ENCODE assay signal across 9 mouse cellular contexts in the genomic region with DNA sequence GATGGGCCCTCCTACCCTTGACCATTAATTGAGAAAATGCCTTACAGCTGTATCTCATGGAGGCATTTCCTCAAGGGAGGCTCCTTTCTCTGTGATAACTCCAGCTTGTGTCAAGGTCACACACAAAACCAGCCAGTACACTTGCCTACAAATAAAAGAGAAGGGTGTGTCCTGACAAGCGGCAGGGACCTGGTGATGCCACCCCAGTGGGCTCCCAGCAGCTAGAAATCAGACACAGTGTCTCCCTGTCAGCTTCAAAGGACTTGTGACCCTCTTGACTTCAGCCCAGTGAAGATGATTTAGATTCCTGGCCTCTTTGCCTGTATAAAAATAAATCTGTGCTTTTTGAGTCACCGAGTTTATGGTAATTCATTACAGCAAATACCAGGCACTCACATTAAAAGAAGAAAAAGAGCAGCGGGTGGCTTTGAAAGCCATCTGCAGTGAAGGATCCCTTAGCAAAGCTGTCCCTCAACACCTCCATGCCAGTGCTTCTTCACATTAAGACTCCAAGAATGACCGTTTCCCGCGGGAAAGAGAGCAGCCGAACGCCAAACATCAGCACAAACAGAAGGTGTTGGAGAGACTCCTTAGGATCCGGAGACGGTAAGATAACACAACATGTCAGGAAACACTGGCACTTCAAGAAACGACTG.
DNase-seq lines count a peak whose midpoint lies in the region; ATAC-seq and TF ChIP-seq lines count a peak whose summit lies in the region.
"Had no signal": no experiment of that assay in that cellular context is flagged by ENCODE, and none has a peak within 500 bp of the region (broad histone marks: within the 10 kb centered on the region; RNA-seq: fewer than 3 reads in every experiment).

No protein-coding gene starts in this region.

- no peak for TF ChIP-seq CTCF in forebrain, postnatal 0 days (IDR thresholded peaks at IDR 0.05; ENCODE audit: low read depth)

- no peaks in the 10 kb centered on the region for H3K9me3 ChIP-seq in forebrain, postnatal 0 days (ENCODE audit: low read length)
- H3K9me3 ChIP-seq in intestine, embryonic 16.5 days (ENCODE audit: control insufficient read depth, low read length): no peaks in the 10 kb centered on the region
- no peaks in the 10 kb centered on the region for H3K9me3 ChIP-seq in midbrain, embryonic 12.5 days

- ATAC-seq in forebrain, postnatal 0 days: peak; percentile 40
- ATAC-seq in intestine, embryonic 16.5 days: 0 out of 2 replicates have a peak, but pooled peaks have one; percentile 4
- no peak for ATAC-seq in midbrain, embryonic 12.5 days (ENCODE audit: low FRiP score, low read depth)

- H3K27ac ChIP-seq in forebrain, postnatal 0 days (ENCODE audit: low read depth, low read length): peak overlapping the region; percentile 48
- H3K27ac ChIP-seq in intestine, embryonic 16.5 days (ENCODE audit: low read length): no peak overlapping the region
- 0 out of 2 replicates have a peak overlapping the region, but pooled peaks have one; percentile 35 for H3K27ac ChIP-seq in midbrain, embryonic 12.5 days (replicated peaks)
- H3K27ac ChIP-seq: macrophage had no signal

- peak overlapping the region; percentile 47 for H3K9ac ChIP-seq in forebrain, postnatal 0 days
- 0 out of 2 replicates have a peak overlapping the region, but pooled peaks have one; percentile 50 for H3K9ac ChIP-seq in intestine, embryonic 16.5 days (ENCODE audit: low read depth, low read length)
- H3K9ac ChIP-seq in midbrain, embryonic 12.5 days (replicated peaks): 0 out of 2 replicates have a peak overlapping the region, but pooled peaks have one; percentile 43

- H3K27me3 ChIP-seq in forebrain, postnatal 0 days (ENCODE audit: insufficient read depth, low read length): no peaks in the 10 kb centered on the region
- no peaks in the 10 kb centered on the region for H3K27me3 ChIP-seq in intestine, embryonic 16.5 days (replicated peaks; ENCODE audit: control insufficient read depth, insufficient read depth, low read length)
- 0 out of 2 replicates have a peak, but pooled peaks cover 4% of the 10 kb centered on the region for H3K27me3 ChIP-seq in midbrain, embryonic 12.5 days

- H3K36me3 ChIP-seq in forebrain, postnatal 0 days (ENCODE audit: insufficient read depth): no peaks in the 10 kb centered on the region
- no peaks in the 10 kb centered on the region for H3K36me3 ChIP-seq in intestine, embryonic 16.5 days (ENCODE audit: control insufficient read depth, insufficient read depth, low read length)
- no peaks in the 10 kb centered on the region for H3K36me3 ChIP-seq in midbrain, embryonic 12.5 days

- H3K4me1 ChIP-seq in forebrain, postnatal 0 days (ENCODE audit: insufficient read depth): no peaks in the 10 kb centered on the region
- H3K4me1 ChIP-seq in intestine, embryonic 16.5 days (ENCODE audit: control insufficient read depth, insufficient read depth, low read length): peaks cover 12% of the 10 kb centered on the region
- H3K4me1 ChIP-seq in midbrain, embryonic 12.5 days: peaks cover 15% of the 10 kb centered on the region

- H3K4me2 ChIP-seq in forebrain, postnatal 0 days (ENCODE audit: low read depth): peak overlapping the region; percentile 46
- peak overlapping the region; percentile 48 for H3K4me2 ChIP-seq in intestine, embryonic 16.5 days (ENCODE audit: low read depth, low read length)
- H3K4me2 ChIP-seq in midbrain, embryonic 12.5 days (replicated peaks): peak overlapping the region; percentile 50

- peak; percentile 27 for DNase-seq in Muller cell, postnatal 12 days (ENCODE audit: inconsistent ontology term)
- DNase-seq in adrenal gland, adult 8-10 months: peak; percentile 42
- peak; percentile 62 for DNase-seq in forebrain, postnatal 0 days
- no peak for DNase-seq in urinary bladder, postnatal 10 days (ENCODE audit: low spot score)
- DNase-seq in gastrocnemius, adult 8-10 months (ENCODE audit: low spot score in 2 of 2): no peak
- no peak for DNase-seq in lung, postnatal 36 days

- peak overlapping the region; percentile 21 for H3K4me3 ChIP-seq in forebrain, postnatal 0 days (ENCODE audit: low read depth, low read length)
- peak overlapping the region; percentile 30 for H3K4me3 ChIP-seq in intestine, embryonic 16.5 days (ENCODE audit: low read length)
- peak overlapping the region; percentile 27 for H3K4me3 ChIP-seq in midbrain, embryonic 12.5 days

- WGBS in forebrain, postnatal 0 days: 6% methylated on average over 11 of the region's 11 CpGs
- WGBS in intestine, embryonic 16.5 days: 9% methylated on average over 11 of the region's 11 CpGs
- 11% methylated on average over 11 of the region's 11 CpGs for WGBS in midbrain, embryonic 12.5 days

Comparison
In these comparisons a context has a peak if more than half of its experiments do, and no peak if none do; other contexts are left out.
1. DNase-seq: peak in Muller cell, postnatal 12 days (single experiment), adrenal gland, adult 8-10 months (single experiment) and forebrain, postnatal 0 days (single experiment); none in urinary bladder, postnatal 10 days (single experiment), gastrocnemius, adult 8-10 months (0 of 2) and lung, postnatal 36 days (single experiment).
2. Peak in every context shown above with its lines, with median percentiles within 50 percentile points of each other: H3K4me2 ChIP-seq, H3K4me3 ChIP-seq and H3K9ac ChIP-seq.